Mouse (Mus musculus) limb, embryonic 14.5 days (tissue): ENCODE results near the gene Parg. TPM values are rescaled to one million over a fixed set of nuclear protein-coding genes. Genes with fewer than 3 reads are reported as not detected.

Experiments used
- ATAC-seq: fragments of 200-750 bp; cut with Nextera tagmentation; 2 replicates; pipeline ENCODE4 v1.8.0; 2017; ENCODE audit warnings: low read depth, moderate number of reproducible peaks, moderate TSS enrichment; ENCODE audit not compliant: low FRiP score
- DNase-seq: peaks from one replicate; pipeline ENCODE4 v3.0.0-alpha.2; 2015; ENCODE audit warnings: low spot score
- H3K27ac ChIP-seq: fragments of 300-500 bp; sonication (generic); replicated peaks from 2 replicates; pipeline ENCODE4 v1.5.1; 2014; ENCODE audit warnings: low read depth, mild to moderate bottlenecking, low read length, moderate library complexity, mixed read lengths
- H3K27me3 ChIP-seq: fragments of 300-500 bp; sonication (generic); 2 replicates; pipeline ENCODE4 v1.6.1; 2014; ENCODE audit warnings: low read length, mixed read lengths; ENCODE audit not compliant: control insufficient read depth, insufficient read depth
- H3K36me3 ChIP-seq: fragments of 300-500 bp; sonication (generic); 2 replicates; pipeline ENCODE4 v1.6.1; 2014; ENCODE audit warnings: mild to moderate bottlenecking, low read length, moderate library complexity, mixed read lengths; ENCODE audit not compliant: control insufficient read depth, insufficient read depth
- H3K4me1 ChIP-seq: fragments of 300-500 bp; sonication (generic); 2 replicates; pipeline ENCODE4 v1.6.1; 2014; ENCODE audit warnings: antibody characterized with exemption, low read length, mixed read lengths; ENCODE audit not compliant: control insufficient read depth, insufficient read depth
- H3K4me2 ChIP-seq: fragments of 300-500 bp; sonication (generic); replicated peaks from 2 replicates; pipeline ENCODE4 v1.6.1; 2014; ENCODE audit warnings: low read depth, mild to moderate bottlenecking, low read length, moderate library complexity; ENCODE audit not compliant: severe bottlenecking
- H3K4me3 ChIP-seq: fragments of 300-500 bp; sonication (generic); replicated peaks from 2 replicates; pipeline ENCODE4 v1.5.1; 2014; ENCODE audit warnings: low read length
- H3K9ac ChIP-seq: fragments of 300-500 bp; sonication (generic); 2 replicates; pipeline ENCODE4 v1.6.1; 2014; ENCODE audit warnings: mild to moderate bottlenecking, low read depth, low read length, moderate library complexity; ENCODE audit not compliant: severe bottlenecking
- H3K9me3 ChIP-seq: fragments of 300-500 bp; sonication (generic); 2 replicates; pipeline ENCODE4 v1.6.1; 2016; ENCODE audit warnings: low read length; ENCODE audit not compliant: control insufficient read depth
- POLR2A ChIP-seq: fragments of 200-500 bp; IDR thresholded peaks from 2 replicates; pipeline ENCODE4 v1.8.0; 2012; ENCODE audit warnings: inconsistent platforms, mild to moderate bottlenecking, moderate library complexity, borderline replicate concordance; ENCODE audit not compliant: insufficient read depth, insufficient read length; ENCODE audit errors: extremely low read depth
- WGBS: fragments of 180-500 bp; shearing (Covaris S2); extraction: QIAGEN DNeasy Blood & Tissue Kit; methylation state at CpG from one replicate; pipeline ENCODE4 v1.1.7; 2014; 5-methylcytosine and 5-hydroxymethylcytosine counted together
- polyA plus RNA-seq, 2 experiments: library from polyadenylated mRNA; depleted of rRNA in 1 of 2; stranded (reverse) in 1 of 2; unstranded in 1 of 2; fragments of >200 nt; fragmentation: Nextera tagmentation in 1 of 2; extraction: Ambion mirVana in 1 of 2; gene quantifications; 2 replicates each; pipeline versions ENCODE4 v1.2.1 to v1.2.3; 2012 to 2014

Parg gene
- polyA plus RNA-seq, 2 experiments = 19.5 to 44.5 TPM

DNA sequence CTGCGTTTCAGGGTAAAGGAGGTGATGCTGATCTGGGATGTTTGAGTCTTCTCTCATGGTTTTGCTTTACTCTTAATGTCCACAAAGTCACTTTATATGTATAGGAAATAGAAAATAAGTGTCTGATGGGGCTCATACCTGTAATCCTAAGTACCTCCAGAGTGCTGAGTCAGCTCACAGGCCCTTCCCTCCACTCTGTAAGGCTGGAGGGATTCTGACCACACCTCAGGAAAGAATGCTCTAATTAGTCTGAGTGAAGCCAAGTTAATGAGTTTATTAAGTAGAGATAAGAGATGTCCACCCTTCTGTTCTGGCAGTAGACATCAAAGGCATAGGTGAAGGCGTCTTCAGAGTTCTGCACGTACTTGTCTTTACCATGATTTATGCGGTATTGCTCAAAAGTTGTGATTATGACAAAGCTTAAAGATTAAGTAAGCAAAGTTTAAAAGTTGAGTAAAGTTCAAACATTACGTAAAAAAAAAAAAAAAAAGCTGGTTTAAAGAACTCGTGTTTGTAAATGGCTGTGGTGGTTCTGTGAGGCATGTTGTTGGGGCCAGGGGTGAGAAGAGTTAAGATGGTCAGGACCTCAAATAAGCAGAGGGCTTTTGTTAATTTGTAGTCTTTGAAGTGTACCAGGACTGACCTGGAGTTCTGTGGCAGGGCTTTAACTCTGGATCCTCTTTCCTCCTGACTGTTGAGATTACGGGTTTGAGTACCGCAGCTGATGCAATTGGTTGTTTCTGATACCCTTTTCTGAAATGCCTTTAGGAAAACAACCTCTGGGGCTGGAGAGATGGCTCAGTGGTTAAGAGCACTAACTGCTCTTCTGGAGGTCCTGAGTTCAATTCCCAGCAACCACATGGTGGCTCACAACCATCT is 37.3 kb upstream of the Parg start:
- Histone ChIP-seq H3K36me3 (no peaks in the 10 kb centered on the region), H3K4me2 (no peak overlapping the region), H3K4me3 (no peak overlapping the region), H3K27me3 (no peaks in the 10 kb centered on the region), H3K27ac (no peak overlapping the region), H3K9ac (no peak overlapping the region), H3K9me3 (no peaks in the 10 kb centered on the region), H3K4me1 (peaks cover 25% of the 10 kb centered on the region)
- DNase-seq (peak; percentile 14), ATAC-seq (no peak)
- TF ChIP-seq POLR2A = no peak
- 59% methylated on average over 8 of the region's 8 CpGs for WGBS

DNA sequence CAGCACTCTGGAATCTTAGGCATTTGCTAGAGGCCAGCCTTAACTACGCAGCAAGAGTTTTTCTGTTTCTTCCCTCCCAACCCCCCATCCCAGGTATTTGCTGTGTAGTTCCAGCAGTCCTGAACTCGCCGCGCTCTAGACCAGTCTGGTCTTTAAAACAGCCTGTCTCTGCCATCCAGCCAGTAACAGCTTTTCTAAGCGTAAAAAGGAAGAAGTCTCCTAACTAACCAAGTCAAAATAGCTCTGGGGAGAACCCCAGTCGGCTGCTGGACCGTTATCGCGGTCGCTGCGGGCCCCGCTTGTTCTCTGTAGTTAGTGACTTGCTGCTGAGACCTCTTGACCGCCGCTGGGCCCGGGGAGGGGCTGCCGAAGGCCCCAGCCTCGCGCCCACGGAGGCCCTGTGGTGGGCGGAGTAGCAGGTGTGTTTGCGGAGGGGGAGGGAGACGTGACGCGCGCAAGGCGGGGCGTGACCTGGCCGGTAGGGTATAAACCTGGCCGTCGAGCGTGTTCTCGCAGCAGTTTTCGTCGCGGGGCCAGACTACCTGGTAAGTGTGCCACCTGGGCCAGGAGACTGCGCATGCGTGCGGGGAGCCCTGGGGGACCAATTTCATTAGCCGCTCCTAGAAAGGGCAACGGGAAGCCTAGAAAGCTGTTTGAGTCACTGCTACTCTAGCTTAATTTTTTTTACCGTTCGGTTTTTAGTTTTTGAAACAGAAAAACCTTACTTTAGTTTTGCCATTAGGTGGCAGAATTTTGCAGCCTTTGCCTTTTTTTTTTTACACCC is 36.3 kb upstream of the Parg start:
- no peaks in the 10 kb centered on the region for H3K36me3 ChIP-seq
- peak overlapping the region; percentile 59 for H3K9ac ChIP-seq
- peak overlapping the region; percentile 94 for H3K4me2 ChIP-seq
- H3K4me1 ChIP-seq = peaks cover 23% of the 10 kb centered on the region
- H3K4me3 ChIP-seq = peak overlapping the region; percentile 49
- no peaks in the 10 kb centered on the region for H3K9me3 ChIP-seq
- ATAC-seq (peak; percentile 73), DNase-seq (peak; percentile 74)
- no peaks in the 10 kb centered on the region for H3K27me3 ChIP-seq
- under 1% methylated on average over 42 of the region's 42 CpGs for WGBS
- TF ChIP-seq POLR2A = no peak
- H3K27ac ChIP-seq = peak overlapping the region; percentile 82

DNA sequence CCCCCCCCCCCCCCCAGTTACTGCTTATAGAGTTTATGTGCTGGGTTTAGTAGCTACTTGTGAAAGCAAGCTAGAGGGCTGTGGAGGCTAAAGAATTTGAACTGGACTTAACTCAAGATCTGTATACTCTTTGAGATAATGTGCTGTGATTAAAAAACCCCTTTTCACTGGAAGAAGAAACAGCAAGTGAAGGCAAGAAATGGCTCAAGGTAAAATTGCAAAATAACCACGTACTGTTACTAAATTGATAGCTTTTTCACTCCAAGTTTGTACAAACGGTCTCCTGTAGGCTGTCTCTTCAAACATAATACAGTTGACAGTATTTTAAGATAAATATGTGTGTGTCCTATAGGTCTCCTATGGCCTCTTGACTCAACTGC is 35.7 kb upstream of the Parg start:
- Histone ChIP-seq H3K36me3 (no peaks in the 10 kb centered on the region), H3K27me3 (no peaks in the 10 kb centered on the region), H3K4me2 (peak overlapping the region; percentile 94), H3K4me1 (peaks cover 17% of the 10 kb centered on the region), H3K4me3 (peak overlapping the region; percentile 49), H3K27ac (no peak overlapping the region; the same call in 1 of the 2 replicates), H3K9me3 (no peaks in the 10 kb centered on the region), H3K9ac (no peak overlapping the region)
- no peak for DNase-seq
- ATAC-seq = no peak
- WGBS = 53% methylated on average over 2 of the region's 2 CpGs
- no peak for TF ChIP-seq POLR2A

DNA sequence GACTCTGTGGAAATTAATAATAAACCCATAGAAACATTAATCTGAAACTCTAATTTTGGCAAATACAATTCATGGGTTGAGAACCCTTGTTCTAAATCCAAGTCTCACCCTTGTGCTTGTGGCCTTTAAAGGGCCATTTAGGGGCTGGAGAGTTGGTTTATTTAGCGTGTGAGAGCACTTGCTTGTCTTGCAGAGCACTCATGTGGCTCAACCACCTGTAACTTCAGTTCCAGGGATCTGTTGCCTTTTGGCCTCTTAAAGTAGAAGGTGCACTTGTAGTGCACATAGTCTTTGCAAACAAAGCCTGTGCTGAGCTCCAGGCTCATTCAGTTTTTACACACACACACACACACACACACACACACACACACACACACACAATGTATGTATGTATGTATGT is 34.9 kb upstream of the Parg start:
- H3K36me3 ChIP-seq = no peaks in the 10 kb centered on the region; the same call in 1 of the 2 replicates
- ATAC-seq (no peak), DNase-seq (no peak)
- no peak overlapping the region for H3K4me3 ChIP-seq
- H3K27me3 ChIP-seq = no peaks in the 10 kb centered on the region
- no peak overlapping the region for H3K9ac ChIP-seq
- no peaks in the 10 kb centered on the region for H3K9me3 ChIP-seq
- no peak for TF ChIP-seq POLR2A
- 71% methylated on average over 1 of the region's 1 CpGs for WGBS
- no peak overlapping the region for H3K27ac ChIP-seq
- no peak overlapping the region for H3K4me2 ChIP-seq
- H3K4me1 ChIP-seq = peaks cover 16% of the 10 kb centered on the region; the same call in 1 of the 2 replicates

DNA sequence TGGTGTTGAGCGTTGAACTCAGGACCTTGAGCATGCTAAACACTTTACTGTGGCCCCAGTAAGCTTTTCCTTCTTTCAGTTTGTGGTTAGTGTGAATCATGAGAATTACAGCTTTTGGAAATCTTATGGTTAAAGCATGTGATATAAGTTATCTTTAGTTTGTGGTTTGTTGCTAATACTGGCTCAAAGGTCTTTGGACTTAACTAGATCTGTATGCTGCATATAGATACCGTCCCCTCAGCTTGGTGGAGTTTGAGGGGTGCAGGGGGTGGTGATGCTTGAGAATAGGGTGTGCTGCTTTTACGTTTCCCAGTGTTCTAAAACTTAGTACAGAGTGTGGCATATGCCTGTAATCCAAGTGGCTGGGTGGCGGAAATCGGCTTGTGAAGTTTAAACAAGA is 34.4 kb upstream of the Parg start:
- Histone ChIP-seq H3K27ac (no peak overlapping the region), H3K36me3 (no peaks in the 10 kb centered on the region; the same call in 1 of the 2 replicates), H3K9ac (no peak overlapping the region), H3K9me3 (no peaks in the 10 kb centered on the region), H3K4me3 (no peak overlapping the region), H3K4me2 (no peak overlapping the region), H3K27me3 (no peaks in the 10 kb centered on the region), H3K4me1 (peaks cover 16% of the 10 kb centered on the region; the same call in 1 of the 2 replicates)
- no peak for TF ChIP-seq POLR2A
- DNase-seq = no peak
- ATAC-seq = no peak
- WGBS = 91% methylated on average over 5 of the region's 5 CpGs
